Mouse (Mus musculus): Measurements from ENCODE around the gene Tet1. TPM values are rescaled to one million over a fixed set of nuclear protein-coding genes. Genes with fewer than 3 reads are reported as not detected.
"Not testable (repeated sequence)": the region's sequence is repeated elsewhere in the genome, so short reads cannot be mapped to it uniquely, and the experiment has no call there.

The Tet1 gene
- polyA plus RNA-seq, 1 experiment from 2014 or later: 20.5 TPM

DNA sequence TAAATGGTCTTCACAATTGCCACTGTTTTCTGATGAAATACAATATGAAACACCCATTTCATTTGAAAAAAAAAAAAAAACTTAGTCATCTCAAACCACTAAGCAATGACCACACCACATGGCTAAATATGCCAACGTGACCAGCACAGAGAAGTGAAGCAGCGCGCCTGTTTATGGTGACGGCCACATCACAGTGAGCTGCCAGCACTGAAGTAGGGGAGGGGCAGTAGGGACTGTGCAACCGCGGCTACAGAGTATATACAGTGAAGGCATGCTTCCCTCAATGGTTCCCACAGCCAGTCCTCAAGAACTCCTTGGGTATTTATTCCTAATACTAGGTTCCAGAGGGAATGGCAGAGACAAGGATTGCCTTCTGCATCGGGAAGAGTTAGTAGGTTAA lies 100.5 kb downstream of the Tet1 start:
- no peak overlapping the region for H3K27ac ChIP-seq (ENCODE audit: low read length)
- H3K9ac ChIP-seq (ENCODE audit: low read length): no peak overlapping the region
- whole genome bisulfite sequencing: 87% methylated on average over 7 of the region's 7 CpGs
- no peak for ATAC-seq (ENCODE audit: insufficient read depth, low FRiP score)
- H3K27me3 ChIP-seq (ENCODE audit: control insufficient read depth, insufficient read depth, low read length): no peaks in the 10 kb centered on the region
- H3K4me1 ChIP-seq (ENCODE audit: control insufficient read depth, insufficient read depth, low read length): no peaks in the 10 kb centered on the region
- no peak overlapping the region for H3K4me2 ChIP-seq (ENCODE audit: low read depth, low read length)
- H3K9me3 ChIP-seq (replicated peaks; ENCODE audit: control insufficient read depth, low read length): no peaks in the 10 kb centered on the region
- no peak overlapping the region for H3K4me3 ChIP-seq (replicated peaks; ENCODE audit: low read length)
- 0 out of 2 replicates have a peak, but pooled peaks cover 3% of the 10 kb centered on the region for H3K36me3 ChIP-seq (ENCODE audit: control insufficient read depth, insufficient read depth, low read length)

DNA sequence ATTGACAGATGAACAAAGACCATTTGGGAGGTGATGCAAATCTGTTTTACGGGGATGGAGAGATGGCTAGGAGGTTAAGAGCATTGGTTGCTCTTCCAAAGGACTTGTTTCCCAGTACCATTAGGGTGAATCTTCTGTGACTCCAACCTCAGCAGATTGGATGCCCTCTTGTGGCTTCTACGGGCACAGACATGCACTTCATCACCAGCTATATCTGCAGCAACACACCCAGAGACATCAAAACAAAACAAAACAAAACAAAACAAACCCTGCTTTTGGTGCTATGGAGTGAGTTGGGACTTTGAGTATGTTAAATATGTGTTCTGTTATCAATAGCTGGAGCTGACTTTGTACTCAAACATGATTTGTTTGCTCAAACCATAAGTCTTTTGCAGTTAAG lies 104.7 kb downstream of the Tet1 start:
- H3K27ac ChIP-seq (ENCODE audit: low read length): no peak overlapping the region
- no peaks in the 10 kb centered on the region for H3K36me3 ChIP-seq (ENCODE audit: control insufficient read depth, insufficient read depth, low read length)
- WGBS: 84% methylated on average over 2 of the region's 2 CpGs
- no peaks in the 10 kb centered on the region for H3K4me1 ChIP-seq (ENCODE audit: control insufficient read depth, insufficient read depth, low read length)
- no peak overlapping the region for H3K9ac ChIP-seq (ENCODE audit: low read length)
- H3K9me3 ChIP-seq (replicated peaks; ENCODE audit: control insufficient read depth, low read length): no peaks in the 10 kb centered on the region
- no peaks in the 10 kb centered on the region for H3K27me3 ChIP-seq (ENCODE audit: control insufficient read depth, insufficient read depth, low read length)
- no peak overlapping the region for H3K4me2 ChIP-seq (ENCODE audit: low read depth, low read length)
- H3K4me3 ChIP-seq (replicated peaks; ENCODE audit: low read length): no peak overlapping the region
- no peak for ATAC-seq (ENCODE audit: insufficient read depth, low FRiP score)

DNA sequence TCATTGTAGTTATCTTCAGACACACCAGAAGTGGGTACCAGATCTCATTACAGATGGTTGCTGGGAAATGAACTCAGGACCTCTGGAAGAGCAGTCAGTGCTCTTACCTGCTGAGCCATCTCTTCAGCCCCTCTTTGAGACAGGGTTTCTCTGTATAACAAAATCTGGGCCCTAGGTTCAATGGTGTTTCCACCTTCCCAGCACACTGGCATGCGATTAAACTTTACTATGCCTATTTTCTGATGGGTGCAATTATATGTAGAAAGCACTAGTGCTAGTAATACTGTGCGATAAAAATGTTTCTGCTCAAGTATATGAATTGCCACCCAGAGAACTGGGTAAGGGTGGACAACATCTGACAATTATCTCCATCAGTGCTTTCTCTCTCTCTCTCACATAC lies 105.5 kb downstream of the Tet1 start:
- no peaks in the 10 kb centered on the region for H3K4me1 ChIP-seq (ENCODE audit: control insufficient read depth, insufficient read depth, low read length)
- WGBS: 94% methylated on average over 2 of the region's 2 CpGs

GRCm38 (mm10) chr10:62794221-62794620 lies 114.6 kb downstream of the Tet1 start:
- ATAC-seq (ENCODE audit: insufficient read depth, low FRiP score): no peak
- H3K36me3 ChIP-seq (ENCODE audit: control insufficient read depth, insufficient read depth, low read length): 0 out of 2 replicates have a peak, but pooled peaks cover 8% of the 10 kb centered on the region
- WGBS: 97% methylated on average over 4 of the region's 4 CpGs
- H3K4me3 ChIP-seq (replicated peaks; ENCODE audit: low read length): no peak overlapping the region
- H3K9ac ChIP-seq (ENCODE audit: low read length): no peak overlapping the region
- peaks cover 6% of the 10 kb centered on the region for H3K4me1 ChIP-seq (ENCODE audit: control insufficient read depth, insufficient read depth, low read length)
- H3K4me2 ChIP-seq (ENCODE audit: low read depth, low read length): no peak overlapping the region
- H3K9me3 ChIP-seq (replicated peaks; ENCODE audit: control insufficient read depth, low read length): no peaks in the 10 kb centered on the region
- no peaks in the 10 kb centered on the region for H3K27me3 ChIP-seq (ENCODE audit: control insufficient read depth, insufficient read depth, low read length)
- H3K27ac ChIP-seq (ENCODE audit: low read length): no peak overlapping the region

More for the DNA sequence above, 105.5 kb downstream of the Tet1 start:
- Histone ChIP-seq H3K36me3 (ENCODE audit: control insufficient read depth, insufficient read depth, low read length) (no peaks in the 10 kb centered on the region), H3K4me2 (ENCODE audit: low read depth, low read length) (no peak overlapping the region), H3K9ac (ENCODE audit: low read length) (no peak overlapping the region), H3K27ac (ENCODE audit: low read length) (no peak overlapping the region), H3K27me3 (ENCODE audit: control insufficient read depth, insufficient read depth, low read length) (no peaks in the 10 kb centered on the region), H3K4me3 (replicated peaks; ENCODE audit: low read length) (no peak overlapping the region), H3K9me3 (replicated peaks; ENCODE audit: control insufficient read depth, low read length) (no peaks in the 10 kb centered on the region)
- no peak for ATAC-seq (ENCODE audit: insufficient read depth, low FRiP score)

- Histone ChIP-seq H3K36me3 (ENCODE audit: control insufficient read depth, insufficient read depth, low read length) (peaks cover 13% of the 10 kb centered on the region; the same call in 1 of the 2 replicates), H3K27ac (ENCODE audit: low read length) (peak overlapping the region; percentile 94), H3K4me1 (ENCODE audit: control insufficient read depth, insufficient read depth, low read length) (peaks cover 6% of the 10 kb centered on the region), H3K4me3 (replicated peaks; ENCODE audit: low read length) (peak overlapping the region; percentile 95), H3K4me2 (ENCODE audit: low read depth, low read length) (peak overlapping the region; percentile 56), H3K27me3 (ENCODE audit: control insufficient read depth, insufficient read depth, low read length) (no peaks in the 10 kb centered on the region), H3K9ac (ENCODE audit: low read length) (peak overlapping the region; percentile 99), H3K9me3 (replicated peaks; ENCODE audit: control insufficient read depth, low read length) (no peaks in the 10 kb centered on the region)
- ATAC-seq (ENCODE audit: insufficient read depth, low FRiP score): no peak
- 32% methylated on average over 2 of the region's 2 CpGs for WGBS
Measured at GRCm38 (mm10) chr10:62793091-62793453, 115.7 kb downstream of the Tet1 start.

DNA sequence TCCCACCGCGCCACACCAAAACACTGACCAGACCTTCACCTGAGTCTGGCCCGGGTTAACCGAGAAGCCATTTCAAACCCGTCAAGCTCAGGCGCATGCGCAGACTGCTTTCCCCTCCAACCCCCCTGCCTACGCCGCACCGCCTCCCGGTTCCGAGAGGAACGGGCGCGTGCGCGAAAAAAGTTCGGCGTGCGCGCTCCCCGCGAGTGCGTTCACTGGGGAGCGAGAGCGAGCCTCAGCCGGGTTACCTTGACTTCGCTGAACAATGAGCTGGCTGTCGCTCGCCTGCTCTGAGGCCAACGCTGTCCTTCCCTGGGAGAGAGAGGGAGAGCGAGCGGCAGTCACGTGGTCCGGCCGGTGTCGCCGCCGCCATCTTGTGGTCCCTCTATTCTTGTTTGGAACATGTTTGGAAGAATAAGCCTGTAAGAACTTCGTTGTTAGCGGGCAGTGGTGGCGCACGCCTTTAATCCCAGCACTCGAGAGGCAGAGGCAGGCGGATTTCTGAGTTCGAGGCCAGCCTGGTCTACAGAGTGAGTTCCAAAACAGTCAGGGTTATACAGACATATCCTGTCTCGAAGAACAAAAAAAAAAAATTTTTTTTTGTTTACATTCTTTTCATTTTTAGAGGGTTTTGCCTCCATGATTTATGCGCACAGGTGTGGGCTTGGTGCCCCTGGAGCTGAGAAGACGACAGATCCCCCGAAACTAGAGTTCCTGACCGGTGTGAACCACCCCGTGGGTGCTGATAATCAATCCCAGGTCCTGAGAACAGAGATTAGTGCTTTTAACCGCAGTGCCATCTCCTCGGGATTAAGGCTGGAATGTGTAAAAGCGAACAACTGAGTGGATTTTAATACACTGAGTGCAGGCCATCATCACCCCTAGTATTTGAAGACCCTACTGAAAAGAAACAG lies 116.4 kb downstream of the Tet1 start, which contains the start of gene Ccar1:
Gene Ccar1, minus strand, starts transcription at position 110 of the 914 bp plus-strand sequence.
- Histone ChIP-seq H3K27ac (ENCODE audit: low read length) (peak within 1 kb of the TSS; percentile 94), H3K36me3 (ENCODE audit: control insufficient read depth, insufficient read depth, low read length) (peaks cover 20% of the 10 kb centered on the region; the same call in 1 of the 2 replicates), H3K9me3 (replicated peaks; ENCODE audit: control insufficient read depth, low read length) (no peaks in the 10 kb centered on the region), H3K4me2 (ENCODE audit: low read depth, low read length) (peak within 1 kb of the TSS; percentile 73), H3K27me3 (ENCODE audit: control insufficient read depth, insufficient read depth, low read length) (no peaks in the 10 kb centered on the region), H3K4me3 (replicated peaks; ENCODE audit: low read length) (peak within 1 kb of the TSS; percentile 95), H3K4me1 (ENCODE audit: control insufficient read depth, insufficient read depth, low read length) (peaks cover 6% of the 10 kb centered on the region), H3K9ac (ENCODE audit: low read length) (peak within 1 kb of the TSS; percentile 99)
- WGBS: 1% methylated on average over 55 of the region's 55 CpGs
- peak; percentile 99 for ATAC-seq (ENCODE audit: insufficient read depth, low FRiP score)

DNA sequence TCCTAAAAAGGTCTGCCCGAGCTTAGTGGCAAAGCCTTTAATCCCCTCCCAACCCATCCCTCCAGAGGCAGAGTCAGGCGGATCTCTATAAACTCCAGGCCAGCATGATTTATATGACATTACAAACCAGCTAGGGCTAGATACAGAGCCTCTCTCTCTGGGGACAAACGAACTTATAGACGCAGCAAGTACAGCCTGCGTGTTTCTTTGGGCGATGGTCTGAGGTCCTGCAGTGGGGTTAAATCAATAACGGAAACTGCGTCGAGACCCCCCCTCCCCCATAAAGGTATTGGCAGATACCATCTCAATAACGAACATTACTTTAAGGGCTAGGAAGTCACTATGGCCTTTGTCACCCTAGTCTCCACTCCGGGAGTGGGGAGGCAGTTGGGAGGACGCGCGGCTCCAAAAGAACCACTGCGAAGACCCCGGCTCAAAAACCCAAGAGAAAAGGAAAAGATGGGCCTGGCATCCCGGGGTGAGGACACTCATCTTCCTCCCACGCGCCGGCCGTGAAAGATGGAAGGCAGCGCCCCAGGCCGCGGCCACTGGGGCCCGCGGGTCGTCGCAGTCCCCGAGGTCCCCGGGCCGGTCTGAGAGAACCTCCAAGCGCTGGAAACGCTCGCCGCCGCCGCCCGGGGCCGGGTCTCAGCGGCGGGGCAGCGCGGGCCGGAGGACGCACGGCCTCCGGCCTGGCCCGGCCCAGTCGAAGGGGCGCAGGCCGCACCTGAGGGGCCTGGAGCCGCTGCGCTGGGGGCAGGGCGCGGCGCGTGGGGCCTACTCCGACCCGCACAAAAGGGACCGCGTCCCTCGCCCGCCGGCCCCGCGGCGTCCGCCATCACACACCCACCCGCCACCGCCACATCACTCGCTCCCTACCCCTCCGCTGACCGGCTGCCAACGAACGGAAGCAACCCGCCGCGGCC lies 117.3 kb downstream of the Tet1 start:
- Histone ChIP-seq H3K9me3 (replicated peaks; ENCODE audit: control insufficient read depth, low read length) (no peaks in the 10 kb centered on the region), H3K27me3 (ENCODE audit: control insufficient read depth, insufficient read depth, low read length) (no peaks in the 10 kb centered on the region), H3K9ac (ENCODE audit: low read length) (peak overlapping the region; percentile 99), H3K4me2 (ENCODE audit: low read depth, low read length) (peak overlapping the region; percentile 73), H3K4me1 (ENCODE audit: control insufficient read depth, insufficient read depth, low read length) (peaks cover 6% of the 10 kb centered on the region), H3K36me3 (ENCODE audit: control insufficient read depth, insufficient read depth, low read length) (peaks cover 24% of the 10 kb centered on the region; the same call in 1 of the 2 replicates), H3K27ac (ENCODE audit: low read length) (peak overlapping the region; percentile 94), H3K4me3 (replicated peaks; ENCODE audit: low read length) (peak overlapping the region; percentile 95)
- peak; percentile 74 for ATAC-seq (ENCODE audit: insufficient read depth, low FRiP score)
- under 1% methylated on average over 78 of the region's 78 CpGs for WGBS

DNA sequence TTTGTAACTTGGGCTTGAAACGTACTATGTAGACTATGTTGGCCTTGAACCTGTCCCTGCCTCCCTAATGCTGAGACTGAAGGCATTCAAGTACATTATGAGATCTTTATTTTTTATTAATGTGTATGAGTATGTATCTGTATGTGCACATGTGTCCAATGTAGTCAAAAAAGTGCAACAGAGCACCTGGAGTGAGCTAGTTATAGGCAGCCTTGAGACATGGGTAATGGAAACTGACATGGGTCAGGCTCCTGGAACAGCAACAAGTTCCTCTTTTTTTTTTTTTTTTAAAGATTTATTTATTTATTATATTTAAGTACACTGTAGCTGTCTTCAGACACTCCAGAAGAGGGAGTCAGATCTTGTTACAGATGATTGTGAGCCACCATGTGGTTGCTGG lies 127.0 kb downstream of the Tet1 start:
- ATAC-seq (ENCODE audit: insufficient read depth, low FRiP score); H3K4me2 ChIP-seq (ENCODE audit: low read depth, low read length); H3K9ac ChIP-seq (ENCODE audit: low read length); H3K4me3 ChIP-seq (replicated peaks; ENCODE audit: low read length); H3K9me3 ChIP-seq (replicated peaks; ENCODE audit: control insufficient read depth, low read length); H3K27ac ChIP-seq (ENCODE audit: low read length); H3K27me3 ChIP-seq (ENCODE audit: control insufficient read depth, insufficient read depth, low read length); H3K4me1 ChIP-seq (ENCODE audit: control insufficient read depth, insufficient read depth, low read length): not testable (repeated sequence)
- peaks cover 39% of the 10 kb centered on the region for H3K36me3 ChIP-seq (ENCODE audit: control insufficient read depth, insufficient read depth, low read length)
- 88% methylated on average over 1 of the region's 1 CpGs for WGBS

All from stomach, embryonic 16.5 days (tissue).